Mouse (Mus musculus) kidney, postnatal 10 days (tissue): ENCODE data around the gene Snrpg.
A peak's percentile ranks its signal among the peaks of the same experiment; 100 is the strongest.
"Not testable (repeated sequence)": the region's sequence is repeated elsewhere in the genome, so short reads cannot be mapped to it uniquely, and the experiment has no call there.

ENCODE experiments used
- DNase-seq: peaks from one replicate; pipeline ENCODE4 v3.0.0; 2021; ENCODE audit warnings: mixed read lengths

The Snrpg gene

DNA sequence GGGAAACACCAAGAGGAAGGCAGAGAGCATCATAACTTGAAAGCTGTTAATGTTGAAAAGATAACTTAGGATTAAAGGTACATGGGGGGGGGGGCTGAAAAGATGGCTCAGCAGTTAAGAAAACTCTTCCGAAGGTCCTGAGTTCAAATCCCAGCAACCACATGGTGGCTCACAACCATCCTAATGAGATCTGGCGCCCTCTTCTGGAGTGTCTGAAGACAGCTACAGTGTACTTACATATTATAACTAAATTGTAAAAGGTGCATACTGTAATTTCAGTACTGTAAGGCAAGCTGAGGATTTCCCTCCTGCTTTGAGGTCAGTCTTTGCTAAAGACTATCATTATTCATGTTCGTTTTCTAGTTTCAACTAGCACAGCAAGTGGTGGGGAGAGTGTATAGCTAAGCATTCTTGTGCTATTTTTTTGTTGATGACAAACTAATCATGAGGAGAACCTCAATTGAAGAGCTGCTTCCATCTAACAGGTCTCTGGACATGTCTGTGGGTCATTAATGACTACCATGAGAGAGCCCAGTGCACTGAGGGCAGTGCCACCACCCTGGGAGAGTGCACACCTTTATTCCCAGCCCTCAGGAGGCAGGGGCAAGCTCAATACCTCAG lies 901 bp upstream of the Snrpg start:
- DNase-seq: no peak

DNA sequence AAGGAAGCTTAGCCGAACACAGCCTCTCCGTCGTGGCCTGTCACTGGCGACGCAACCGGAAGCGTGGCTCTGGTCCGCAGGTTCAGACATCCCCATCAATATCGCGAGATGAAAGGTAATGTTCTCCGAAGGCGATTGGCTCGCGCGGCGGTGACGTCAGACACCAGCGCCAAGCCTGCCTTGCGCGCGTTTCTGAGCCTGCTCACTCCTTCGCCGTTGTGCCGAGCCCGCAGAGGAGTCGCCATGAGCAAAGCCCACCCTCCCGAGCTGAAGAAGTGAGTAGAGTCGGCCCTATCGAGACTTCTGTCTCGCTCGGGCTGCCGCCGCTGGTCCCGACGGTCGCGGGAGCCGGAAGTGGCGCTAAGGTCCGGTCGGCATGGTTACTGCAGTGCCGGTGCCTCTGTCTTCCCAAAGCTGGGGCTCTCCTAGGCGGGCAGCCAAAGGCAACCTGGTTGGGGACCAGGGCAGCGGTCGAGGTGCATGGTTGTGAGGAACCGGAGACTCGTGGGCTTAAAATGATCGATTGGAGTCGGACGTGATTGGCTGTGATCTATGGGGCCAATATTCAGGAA lies 322 bp downstream of the Snrpg start:
- peak; percentile 97 for DNase-seq

DNA sequence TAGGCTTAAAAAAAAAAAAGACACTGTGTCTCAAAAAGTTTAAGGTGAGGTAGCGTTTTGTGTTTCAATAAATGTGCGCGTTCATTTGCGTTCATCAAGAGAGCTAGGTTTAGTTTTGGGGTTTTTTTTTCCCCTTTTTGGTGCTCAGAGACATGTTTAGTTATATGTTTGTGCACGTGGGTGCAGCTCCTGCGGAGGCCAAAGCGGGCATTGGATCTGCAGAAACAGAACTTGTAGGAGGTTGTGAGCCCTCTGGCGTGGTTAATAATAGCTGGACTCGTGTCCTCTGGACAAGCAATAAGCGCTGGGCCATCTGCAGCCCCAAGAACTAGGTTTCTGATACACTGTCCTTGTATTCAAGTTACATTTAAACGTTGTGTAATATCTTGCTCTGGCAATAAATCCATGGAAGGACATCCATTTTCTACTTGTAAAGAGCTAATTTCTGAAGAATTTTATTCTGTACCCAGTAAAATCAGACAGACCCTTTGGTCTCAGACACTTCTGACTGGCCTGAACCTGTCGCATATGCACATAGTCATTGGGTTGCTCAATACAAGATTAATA lies 929 bp downstream of the Snrpg start:
- DNase-seq: no peak

DNA sequence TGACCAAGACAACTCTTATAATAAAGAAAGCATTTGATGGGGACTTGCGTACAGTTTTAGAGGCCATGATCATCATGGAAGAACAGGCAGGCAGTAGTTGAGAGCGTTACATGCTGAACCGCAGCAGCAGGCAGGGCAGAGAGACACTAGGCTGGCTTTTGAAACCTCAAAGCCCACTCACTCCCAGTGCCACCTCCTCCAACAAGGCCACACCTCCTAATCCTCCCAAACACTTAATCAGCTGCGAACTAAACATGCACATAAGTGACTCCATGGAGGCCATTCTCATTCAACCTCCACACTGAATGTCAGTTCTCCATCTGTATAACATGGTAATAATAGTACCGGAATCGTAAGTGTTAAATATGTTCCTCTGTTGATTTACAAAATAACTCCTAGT lies 2.5 kb downstream of the Snrpg start:
- no peak for DNase-seq

DNA sequence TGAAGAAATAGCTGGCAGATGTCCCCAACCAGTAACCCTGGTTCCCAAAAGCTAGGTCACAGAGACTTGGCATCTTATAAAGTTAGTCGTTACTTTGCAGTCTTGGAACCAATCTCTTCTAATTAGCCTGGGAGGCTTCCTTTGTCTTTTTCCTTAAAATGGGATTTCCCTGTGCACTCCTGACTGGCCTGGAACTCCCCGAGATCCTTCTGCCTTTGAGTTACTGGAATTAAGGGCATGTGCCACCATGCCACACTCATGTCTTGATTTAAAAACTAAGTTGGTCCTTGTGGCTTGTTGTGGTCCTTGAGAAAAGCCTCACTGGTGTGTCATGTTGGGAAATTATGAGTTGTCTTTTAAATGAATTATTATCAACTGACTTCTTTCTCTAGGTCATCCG lies 7.2 kb downstream of the Snrpg start:
- no peak for DNase-seq

DNA sequence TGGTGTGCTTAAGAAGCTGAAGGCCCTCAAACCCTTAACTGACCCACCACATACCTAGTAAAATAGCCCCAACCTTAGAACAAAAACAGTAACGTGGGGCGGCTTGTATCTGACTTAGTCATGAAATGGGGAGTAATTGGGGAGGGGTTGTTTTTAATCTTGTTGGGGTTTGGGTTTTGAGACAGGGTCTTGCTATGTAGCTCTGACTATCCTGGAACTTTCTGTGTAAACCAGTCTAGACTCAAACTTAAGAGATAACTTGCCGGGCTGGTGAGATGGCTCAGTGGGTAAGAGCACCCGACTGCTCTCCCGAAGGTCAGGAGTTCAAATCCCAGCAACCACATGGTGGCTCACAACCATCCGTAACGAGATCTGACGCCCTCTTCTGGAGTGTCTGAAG lies 9.0 kb downstream of the Snrpg start:
- not testable (repeated sequence) for DNase-seq

DNA sequence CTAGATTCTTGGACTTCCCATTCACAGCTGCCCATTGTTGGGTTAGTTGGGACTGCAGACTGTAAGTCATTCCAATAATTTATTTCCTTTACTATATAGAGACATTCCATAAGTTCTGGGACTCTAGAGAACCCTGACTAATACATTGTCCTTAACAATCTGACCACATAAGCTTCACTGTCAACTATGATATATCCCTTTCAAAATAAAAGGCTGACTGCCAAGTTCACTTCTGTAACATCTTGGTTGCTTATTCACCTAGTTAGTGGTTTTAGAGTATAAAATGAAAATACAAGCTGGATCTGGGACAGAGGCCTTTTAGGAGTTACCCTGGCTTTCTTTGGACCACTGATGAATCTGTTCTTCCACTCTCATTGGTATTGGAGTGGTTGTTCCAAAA lies 11.4 kb downstream of the Snrpg start:
- DNase-seq: no peak

DNA sequence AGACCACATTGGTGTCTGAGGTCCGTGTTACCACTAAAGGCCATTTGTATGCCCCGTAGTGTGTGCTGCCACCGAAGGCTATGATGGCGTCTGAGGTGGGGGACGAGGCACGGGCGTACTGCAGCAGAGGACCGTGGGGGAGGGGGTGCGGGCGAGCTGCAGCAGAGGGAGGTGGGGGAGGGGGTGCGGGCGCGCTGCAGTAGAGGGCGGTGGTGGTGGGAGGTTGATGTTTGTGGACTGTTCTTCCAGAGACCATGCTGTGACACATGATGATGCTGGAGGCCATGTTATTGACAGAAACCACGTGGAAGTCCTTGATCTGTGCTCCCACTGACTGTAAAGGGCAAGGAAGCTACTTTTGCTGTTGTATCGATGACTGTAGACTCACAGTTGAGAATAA lies 12.3 kb downstream of the Snrpg start:
- DNase-seq: no peak

DNA sequence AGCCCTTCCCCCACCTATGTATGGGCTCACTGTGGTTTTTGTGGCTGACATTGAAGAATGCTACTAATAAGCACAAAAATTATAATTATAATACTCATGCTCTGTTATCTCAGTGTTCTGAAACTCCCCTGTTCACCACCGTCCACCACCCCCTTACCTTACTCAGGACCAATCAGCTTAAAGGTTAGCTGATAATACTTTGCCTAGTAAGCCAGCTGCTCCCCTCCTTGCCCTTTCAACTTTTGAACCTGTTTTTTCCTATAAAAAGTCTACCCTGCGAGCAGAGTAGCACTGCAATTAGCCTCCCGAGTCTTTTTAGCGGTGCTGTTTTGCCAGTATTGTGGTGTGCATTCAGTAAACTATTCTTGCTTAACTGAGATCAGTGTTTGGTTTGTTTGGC lies 13.6 kb downstream of the Snrpg start:
- DNase-seq: no peak

DNA sequence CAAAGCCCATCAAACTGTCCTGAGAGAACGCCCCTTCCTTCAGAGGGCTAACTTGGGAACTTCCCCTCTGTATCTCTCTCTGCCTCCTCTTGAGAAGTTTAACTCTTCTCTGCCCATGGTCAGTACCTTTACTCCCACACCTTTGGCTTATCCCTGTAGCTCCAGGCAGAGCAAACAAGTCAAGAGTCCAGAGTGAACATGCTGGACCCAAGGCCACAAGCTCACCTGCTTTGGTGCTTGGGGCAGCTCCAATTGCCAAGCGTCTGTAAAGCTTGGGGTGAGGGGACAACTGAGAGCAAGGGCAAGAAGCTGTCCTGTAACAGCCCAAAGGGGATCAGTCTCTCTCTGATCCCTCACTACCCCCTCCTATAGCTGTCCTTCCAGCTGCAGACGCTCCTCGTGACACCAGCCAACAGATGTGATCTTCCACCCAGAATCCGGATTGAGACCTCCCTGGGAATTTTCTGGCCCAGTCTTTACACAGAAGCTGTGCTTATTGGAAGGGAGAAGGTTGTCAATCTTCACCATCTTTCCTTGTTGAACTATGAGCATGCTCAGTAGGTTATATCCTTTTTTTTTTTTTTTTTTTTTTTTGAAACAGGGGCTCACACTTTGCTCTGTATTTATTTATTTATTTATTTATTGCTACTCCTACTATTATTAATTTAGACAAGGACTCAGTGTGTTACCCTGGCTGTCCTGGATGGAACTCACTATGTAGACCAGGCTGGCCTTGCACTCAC lies 14.4 kb downstream of the Snrpg start:
- DNase-seq: no peak

DNA sequence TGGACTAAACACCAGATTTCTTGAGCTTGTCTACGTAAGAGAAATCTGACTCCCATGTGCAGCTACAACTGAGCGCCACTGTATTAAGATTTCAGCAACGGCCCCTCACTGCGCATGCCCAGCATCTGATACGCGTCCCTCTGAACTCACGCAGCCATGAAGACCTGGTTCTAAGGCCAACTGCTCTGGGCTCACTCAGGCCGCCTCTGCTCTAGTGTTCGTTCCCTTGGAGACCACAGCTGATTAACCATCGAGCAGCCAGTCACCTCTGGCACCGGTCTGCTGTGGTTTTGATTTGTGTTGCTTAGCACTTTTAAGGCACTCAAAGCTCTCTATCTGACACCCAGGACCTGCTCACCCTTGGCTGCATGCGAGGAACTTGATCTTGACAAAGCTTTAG lies 16.2 kb downstream of the Snrpg start:
- peak; percentile 69 for DNase-seq

DNA sequence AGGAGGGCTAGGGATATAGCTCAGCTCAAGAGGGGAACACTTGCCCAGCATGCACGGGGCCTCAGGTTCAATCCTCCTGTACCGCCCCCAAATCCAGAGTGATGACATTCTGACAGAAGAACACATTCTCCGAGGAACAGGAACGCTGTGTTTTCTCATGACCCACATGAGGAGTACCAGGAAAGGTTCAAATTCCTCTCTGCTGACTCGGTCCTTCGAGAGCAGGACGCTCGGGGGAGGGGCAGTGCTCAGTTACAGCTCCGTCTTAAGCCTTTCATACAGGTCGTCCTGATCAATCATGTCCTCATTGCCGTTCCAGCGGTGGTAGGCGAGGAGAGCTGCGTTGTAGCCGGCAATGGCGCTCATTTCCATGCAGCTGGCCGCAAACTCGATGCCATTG lies 17.4 kb downstream of the Snrpg start:
- DNase-seq: peak; percentile 34

DNA sequence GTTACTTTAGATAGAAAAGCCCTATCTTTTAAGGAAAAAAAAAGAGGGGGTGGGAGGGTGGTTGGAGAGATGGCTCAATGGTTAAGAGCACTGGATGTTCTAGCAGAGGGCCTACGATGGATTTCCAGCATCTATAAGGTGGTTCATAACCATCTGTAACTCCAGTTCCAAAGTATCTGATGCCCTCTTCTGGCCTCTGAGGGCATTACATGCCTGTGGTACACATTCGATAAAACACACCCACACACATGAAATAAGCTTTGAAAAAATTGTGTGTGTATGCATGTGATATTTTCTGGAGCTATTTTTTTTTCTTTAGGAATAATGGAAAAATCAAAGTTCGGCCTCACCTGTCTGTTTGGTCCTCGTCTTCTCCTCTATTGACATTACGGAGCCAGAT lies 20.2 kb downstream of the Snrpg start:
- DNase-seq: no peak

DNA sequence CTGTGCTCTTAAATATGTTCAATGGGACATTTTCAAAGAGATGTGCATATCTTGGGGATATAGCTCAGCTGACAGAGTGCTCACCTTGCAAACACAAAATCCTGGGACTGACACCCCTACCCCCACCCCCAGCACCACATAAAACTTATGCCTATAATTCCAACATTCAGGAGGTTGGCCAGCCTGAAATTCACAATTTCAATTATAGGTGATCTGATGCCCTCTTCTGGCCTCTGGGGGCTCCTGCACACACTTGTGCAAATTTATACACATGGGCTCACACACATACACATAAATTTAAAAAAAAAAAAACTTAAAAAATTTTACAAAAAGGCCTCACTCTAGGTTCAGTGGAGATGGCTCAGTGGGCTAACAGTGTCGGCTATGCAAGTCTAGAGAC lies 22.1 kb downstream of the Snrpg start:
- DNase-seq: no peak

DNA sequence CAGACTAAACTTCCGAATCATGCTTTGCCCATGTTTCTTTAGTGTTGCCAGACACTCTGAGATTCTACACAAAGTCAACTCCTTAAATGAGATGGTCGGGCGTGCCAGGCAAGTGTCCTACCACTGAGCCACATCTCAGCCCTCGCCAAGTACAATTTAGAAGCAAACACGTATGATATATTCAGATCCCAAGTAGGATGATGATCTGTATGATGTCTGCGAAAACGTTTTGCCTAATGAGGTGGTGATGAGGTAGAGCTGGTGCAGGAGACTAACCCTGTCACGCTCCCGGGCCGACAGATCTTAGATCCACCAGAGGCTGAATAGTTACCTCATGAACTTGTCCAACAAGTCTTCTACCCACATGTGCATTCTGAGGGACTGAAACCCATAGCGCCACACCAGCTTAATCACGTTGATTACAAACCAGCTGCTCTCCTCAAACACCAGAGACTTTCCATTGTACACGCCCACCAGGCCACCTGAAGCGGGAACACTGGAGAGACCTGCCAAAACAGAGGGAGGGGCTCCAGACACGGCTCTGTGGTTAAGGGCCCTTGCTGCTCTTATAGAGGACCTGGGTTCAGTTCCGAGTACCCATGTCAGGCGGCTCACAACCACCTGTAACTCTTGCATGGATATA lies 23.1 kb downstream of the Snrpg start:
- no peak for DNase-seq

DNA sequence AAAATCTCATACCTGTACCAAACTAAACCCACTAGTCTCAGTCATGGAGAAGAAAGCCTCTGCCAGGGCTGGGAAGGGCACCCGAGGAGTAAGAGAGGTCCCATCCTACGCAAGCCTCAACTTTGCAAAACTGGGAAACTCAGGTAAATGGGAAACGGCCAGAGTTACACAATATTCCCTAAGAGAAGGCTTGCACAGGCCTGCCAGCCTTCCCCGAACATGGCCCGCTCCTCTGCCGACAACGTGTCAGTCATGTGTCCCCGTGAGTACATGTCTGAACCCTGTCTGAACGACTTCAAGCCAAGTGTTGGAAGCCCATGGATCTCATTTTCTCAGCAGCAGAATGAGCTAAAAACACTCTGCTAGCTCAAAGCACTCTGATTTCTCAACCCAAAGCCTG lies 23.9 kb downstream of the Snrpg start:
- no peak for DNase-seq

DNA sequence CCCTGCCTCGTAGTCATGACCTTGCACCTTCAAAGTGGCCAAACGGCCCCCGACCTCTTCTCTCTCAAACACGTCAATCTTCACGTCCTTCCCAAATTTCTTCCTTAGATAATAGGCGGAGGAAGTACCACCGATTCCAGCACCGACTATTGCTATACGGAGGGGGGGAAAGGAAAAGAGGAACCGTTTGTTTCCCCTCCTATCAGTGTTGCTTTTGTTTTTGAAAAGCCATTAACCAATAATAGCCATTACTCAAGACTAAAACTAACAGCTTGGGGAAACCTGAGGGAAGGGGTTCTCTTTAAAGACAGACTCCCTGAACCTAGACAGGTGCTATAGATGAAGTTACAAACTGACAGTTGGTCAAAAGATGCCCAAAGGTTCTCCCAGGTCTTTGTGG lies 24.9 kb downstream of the Snrpg start:
- no peak for DNase-seq

DNA sequence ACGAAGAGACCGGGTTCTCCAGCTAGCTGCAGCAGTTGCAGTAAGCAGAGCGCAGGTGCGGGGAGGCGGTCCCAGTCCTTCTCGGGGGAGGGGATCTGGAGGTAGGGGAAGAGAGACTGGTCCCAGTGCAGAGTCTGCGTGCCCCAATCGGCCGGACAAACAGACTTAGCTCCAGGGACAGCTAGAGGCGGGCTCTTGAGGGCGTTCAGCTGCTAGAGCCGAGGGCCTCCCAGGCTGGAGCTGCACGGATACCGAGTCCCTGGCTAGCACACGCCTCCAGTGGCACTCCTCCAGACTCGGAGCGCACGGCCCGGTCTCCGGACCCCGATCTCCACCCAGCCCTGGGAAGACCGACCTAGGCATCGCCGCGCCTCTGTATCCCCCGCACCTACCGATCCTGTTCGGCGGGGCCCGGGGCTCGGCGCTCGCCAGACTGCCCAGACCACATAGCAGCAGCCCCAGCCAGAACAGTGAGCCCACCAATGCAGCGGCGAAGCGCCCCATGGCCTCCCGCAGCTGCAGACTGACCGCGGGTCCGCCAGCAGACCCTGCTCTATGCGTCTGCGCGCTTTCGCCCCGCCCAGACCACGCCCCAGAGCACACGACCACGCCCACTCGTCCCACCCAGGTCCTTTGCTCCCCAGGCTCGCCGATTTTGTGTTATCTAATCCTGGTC lies 25.6 kb downstream of the Snrpg start, which contains the start of gene Pcyox1:
Gene Pcyox1, minus strand, starts transcription at position 574 of the 676 bp plus-strand sequence.
- peak; percentile 94 for DNase-seq

DNA sequence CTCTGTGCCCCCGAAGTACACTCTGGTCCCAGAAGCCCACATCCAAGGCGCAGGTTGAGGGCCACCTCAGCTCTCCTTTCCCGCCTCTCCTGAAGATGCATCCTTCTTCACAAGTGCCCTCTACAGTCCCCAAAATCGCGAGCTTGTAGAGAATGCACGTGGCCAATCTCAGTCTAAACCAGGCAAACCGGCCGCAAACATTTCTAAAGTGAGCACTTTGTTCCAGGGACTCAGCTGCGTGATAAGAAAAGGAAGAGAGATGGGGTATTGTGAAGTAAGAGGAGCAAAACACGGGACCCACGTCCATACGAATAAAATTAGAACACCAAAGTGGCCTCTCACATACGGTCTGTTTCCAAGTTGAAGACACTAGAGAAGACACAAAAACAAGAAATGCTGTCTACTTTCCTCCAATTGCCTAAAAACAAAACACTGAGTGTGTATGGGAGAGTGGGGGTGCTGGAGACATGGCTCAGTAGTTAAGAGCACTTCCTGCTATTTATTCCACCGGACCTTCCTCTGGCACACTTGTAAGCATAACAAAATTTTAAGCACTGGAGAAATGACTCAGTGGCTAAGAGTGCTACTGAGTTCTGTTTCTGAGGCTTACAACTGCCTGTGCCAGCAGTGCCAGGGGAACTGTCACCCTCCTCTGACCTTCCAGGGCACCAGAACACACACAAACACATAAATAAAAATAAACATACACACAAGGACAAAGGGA lies 26.3 kb downstream of the Snrpg start:
- no peak for DNase-seq

DNA sequence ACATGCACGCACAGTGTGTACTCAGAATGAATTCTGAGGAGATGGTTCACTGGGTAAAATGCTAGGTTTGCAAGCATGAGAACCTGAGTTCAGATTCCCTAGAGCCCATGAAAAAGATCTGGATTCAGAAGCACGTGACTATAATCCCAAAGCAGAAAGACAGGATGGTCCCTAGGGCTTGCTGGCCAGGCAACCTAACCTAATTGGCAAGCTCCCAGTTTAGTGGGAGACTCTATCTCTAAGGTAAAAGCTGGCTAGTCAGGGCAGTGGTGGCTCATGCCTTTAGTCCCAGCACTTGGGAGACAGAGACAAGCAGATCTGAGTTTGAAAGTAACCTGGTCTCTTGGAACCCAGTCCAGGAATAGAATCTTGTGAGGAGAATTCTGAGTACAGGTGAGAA lies 27.9 kb downstream of the Snrpg start:
- no peak for DNase-seq

DNA sequence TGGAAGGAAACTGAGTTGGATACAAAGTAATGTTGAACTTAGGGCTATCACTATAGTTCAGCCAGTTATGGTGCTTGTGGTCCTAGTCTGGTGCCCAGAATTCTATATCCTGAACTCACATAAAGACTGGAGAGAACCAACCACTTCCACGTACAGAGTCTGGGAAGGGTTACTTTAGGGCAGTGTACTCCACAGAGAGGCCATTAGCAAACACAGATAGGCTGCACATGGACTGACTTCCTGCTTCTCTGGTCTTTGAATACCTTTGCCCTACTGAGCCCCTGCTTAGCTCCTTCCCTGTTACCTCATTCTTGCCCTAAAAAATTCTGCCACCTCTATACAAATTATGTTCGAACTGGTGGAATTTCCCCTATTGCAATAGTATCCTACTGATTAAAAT lies 28.9 kb downstream of the Snrpg start:
- no peak for DNase-seq

DNA sequence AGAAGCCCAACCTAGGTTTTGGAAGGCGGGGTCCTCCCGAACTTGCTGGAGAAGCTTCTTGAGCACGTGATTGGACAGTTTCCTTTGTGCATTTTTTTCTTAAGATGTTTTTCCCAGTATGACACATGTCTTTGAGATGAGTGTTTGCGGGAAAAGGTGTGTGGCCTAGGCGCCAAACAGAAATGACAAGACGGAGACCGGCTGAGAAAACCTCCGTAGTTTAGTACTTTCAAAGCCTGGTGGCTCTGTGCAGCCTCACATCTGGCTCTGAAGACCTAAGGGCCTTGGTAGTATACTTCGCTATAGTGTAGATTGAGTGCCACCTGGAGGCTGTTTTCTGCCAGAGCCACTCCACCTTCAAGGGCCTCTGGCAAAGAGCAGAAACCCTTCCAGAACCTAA lies 29.9 kb downstream of the Snrpg start:
- peak; percentile 87 for DNase-seq
